Mouse (Mus musculus) spleen, adult 2 months (tissue): ENCODE data around the gene Itpr1. TPM values are rescaled to one million over a fixed set of nuclear protein-coding genes. Genes with fewer than 3 reads are reported as not detected.
A peak's percentile ranks its signal among the peaks of the same experiment; 100 is the strongest.

Source experiments
- DNase-seq, 2 experiments: peaks; one replicate each; pipeline versions ENCODE4 v3.0.0 to v3.0.0-alpha.2; 2012 to 2021; ENCODE audit warnings: low spot score in 2 of 2, low read depth in 1 of 2
- H3K27ac ChIP-seq: fragments of 200-500 bp; 2 replicates; pipeline ENCODE4 v1.5.1; 2012; ENCODE audit warnings: low read length, inconsistent platforms; ENCODE audit not compliant: insufficient read depth
- H3K27me3 ChIP-seq: fragments of 200-500 bp; 2 replicates; pipeline ENCODE4 v1.6.1; 2012; ENCODE audit warnings: mild to moderate bottlenecking, moderate library complexity, low read length, inconsistent platforms; ENCODE audit not compliant: control insufficient read depth, insufficient read depth
- H3K36me3 ChIP-seq: fragments of 200-500 bp; 2 replicates; pipeline ENCODE4 v1.6.1; 2012; ENCODE audit warnings: mild to moderate bottlenecking, low read length, inconsistent platforms; ENCODE audit not compliant: control insufficient read depth, insufficient read depth
- H3K4me1 ChIP-seq: fragments of 200-500 bp; 2 replicates; pipeline ENCODE4 v1.6.1; 2011; ENCODE audit warnings: inconsistent platforms; ENCODE audit not compliant: control insufficient read depth, insufficient read depth, insufficient read length
- H3K4me3 ChIP-seq: fragments of 200-500 bp; 2 replicates; pipeline ENCODE4 v1.5.1; 2011; ENCODE audit warnings: mild to moderate bottlenecking, inconsistent platforms; ENCODE audit not compliant: insufficient read depth, insufficient read length; ENCODE audit errors: extremely low read depth
- CTCF ChIP-seq: fragments of 200-500 bp; IDR thresholded peaks from 2 replicates; pipeline ENCODE4 v1.5.1; 2011; ENCODE audit warnings: mild to moderate bottlenecking, inconsistent platforms; ENCODE audit not compliant: insufficient read depth, insufficient read length, insufficient replicate concordance; ENCODE audit errors: extremely low read depth
- POLR2A ChIP-seq: fragments of 200-500 bp; IDR thresholded peaks from 2 replicates; pipeline ENCODE4 v1.6.1; 2011; ENCODE audit warnings: low read depth, low read length, inconsistent platforms
- WGBS: fragments of 180-500 bp; shearing (Covaris S2); methylation state at CpG from one replicate; pipeline ENCODE4 v1.1.7; 2018; 5-methylcytosine and 5-hydroxymethylcytosine counted together
- polyA plus RNA-seq: library from polyadenylated mRNA; depleted of rRNA; stranded (reverse); fragments of >200 nt; gene quantifications from 2 replicates; pipeline ENCODE4 v1.2.3, GENCODE M21; 2012

Itpr1 gene
- polyA plus RNA-seq, 1 experiment: 17.9 TPM

DNA sequence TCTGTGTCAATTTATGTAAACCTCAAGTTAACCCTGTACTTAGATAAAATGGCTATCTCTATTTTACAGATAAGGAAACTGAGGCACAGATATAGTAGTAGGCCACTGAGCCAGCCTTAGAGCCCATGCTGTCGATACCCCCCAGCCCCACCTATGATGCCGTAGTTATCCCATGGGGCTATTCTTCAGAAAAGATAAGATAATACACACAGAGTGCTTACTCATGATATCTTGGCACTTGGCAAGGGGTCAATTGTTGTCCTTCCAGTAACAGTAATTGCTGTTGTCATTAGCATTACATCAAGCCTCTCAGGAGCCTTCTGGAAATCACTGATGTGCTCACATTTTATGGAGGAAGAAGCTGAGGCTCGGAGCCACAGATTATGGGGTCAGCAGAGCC lies 259.9 kb downstream of the Itpr1 start:
- no peak for DNase-seq
- H3K4me3 ChIP-seq: no peak overlapping the region
- peaks cover 6% of the 10 kb centered on the region for H3K36me3 ChIP-seq
- peaks cover 10% of the 10 kb centered on the region; the same call in 1 of the 2 replicates for H3K4me1 ChIP-seq
- WGBS: 88% methylated on average over 3 of the region's 3 CpGs
- H3K27me3 ChIP-seq: no peaks in the 10 kb centered on the region
- H3K27ac ChIP-seq: no peak overlapping the region
- no peak for TF ChIP-seq CTCF
- no peak for TF ChIP-seq POLR2A

DNA sequence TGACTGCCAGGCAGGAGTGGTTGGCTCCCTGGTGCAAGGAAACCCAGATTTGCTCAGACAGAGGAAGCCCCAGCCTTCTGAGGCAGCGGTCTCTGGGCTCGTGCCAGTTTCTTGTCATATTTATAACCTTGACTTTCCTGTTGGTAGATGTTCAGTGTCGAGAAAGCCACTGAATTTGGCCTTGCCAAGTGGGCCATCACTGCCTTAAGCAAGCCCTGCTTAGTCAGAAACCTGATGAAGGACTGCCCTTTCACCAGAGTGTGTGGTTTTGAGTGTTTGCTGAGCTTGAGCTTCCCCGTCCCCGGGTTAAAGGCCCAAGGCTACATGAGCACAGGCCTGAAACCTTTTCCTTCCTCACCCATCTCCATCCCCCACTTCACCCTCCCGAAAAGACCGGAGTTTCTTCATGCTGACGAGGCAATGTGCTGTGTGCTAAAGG lies 263.9 kb downstream of the Itpr1 start:
- H3K36me3 ChIP-seq: peaks cover 14% of the 10 kb centered on the region
- H3K4me1 ChIP-seq: no peaks in the 10 kb centered on the region; the same call in 1 of the 2 replicates
- no peak overlapping the region for H3K4me3 ChIP-seq
- H3K27ac ChIP-seq: peak overlapping the region; percentile 46
- peak in 1 of 2 experiments; percentile 9 for DNase-seq
- 24% methylated on average over 8 of the region's 8 CpGs for WGBS
- TF ChIP-seq CTCF: no peak
- TF ChIP-seq POLR2A: no peak
- H3K27me3 ChIP-seq: no peaks in the 10 kb centered on the region

DNA sequence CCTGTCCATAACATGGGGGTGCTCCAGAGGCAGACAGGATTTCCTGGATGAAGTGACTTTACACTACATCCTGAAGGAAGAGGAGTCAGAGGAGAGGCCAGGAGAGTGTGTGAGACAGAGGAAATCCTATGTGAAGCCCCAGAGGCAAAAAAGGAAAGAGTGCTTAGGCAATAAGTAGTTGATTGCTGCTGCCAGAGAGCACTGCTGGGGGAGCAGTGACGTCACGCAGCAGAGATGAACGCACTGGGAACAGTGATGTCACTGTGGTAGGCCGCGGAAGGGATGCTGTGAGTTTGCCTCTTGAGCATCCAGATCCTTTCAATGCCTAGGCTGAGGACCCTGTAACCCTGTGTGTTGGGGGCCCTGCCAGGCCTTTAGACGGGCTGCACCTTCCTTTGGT lies 264.7 kb downstream of the Itpr1 start:
- WGBS: 79% methylated on average over 6 of the region's 6 CpGs

DNA sequence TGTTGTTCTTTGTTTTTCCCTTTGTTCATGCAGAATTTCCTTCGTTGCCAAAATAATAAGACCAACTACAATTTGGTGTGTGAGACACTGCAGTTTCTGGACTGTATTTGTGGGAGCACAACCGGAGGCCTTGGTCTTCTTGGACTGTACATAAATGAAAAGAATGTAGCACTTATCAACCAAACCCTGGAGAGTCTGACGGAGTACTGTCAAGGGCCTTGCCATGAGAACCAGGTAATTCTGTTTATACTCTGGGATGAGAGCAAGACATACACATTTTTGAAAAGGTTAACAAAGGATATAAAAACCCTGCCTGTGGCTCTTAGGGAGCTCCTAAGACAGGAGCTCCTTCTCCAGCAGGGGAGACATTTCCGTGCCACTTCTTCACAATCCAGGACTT lies 268.3 kb downstream of the Itpr1 start:
- H3K4me1 ChIP-seq: no peaks in the 10 kb centered on the region; the same call in 1 of the 2 replicates
- no peak overlapping the region for H3K4me3 ChIP-seq
- H3K27ac ChIP-seq: no peak overlapping the region
- no peak for TF ChIP-seq POLR2A
- TF ChIP-seq CTCF: no peak
- 94% methylated on average over 4 of the region's 4 CpGs for WGBS
- H3K27me3 ChIP-seq: no peaks in the 10 kb centered on the region
- H3K36me3 ChIP-seq: peaks cover 21% of the 10 kb centered on the region
- DNase-seq: no peak

More for the DNA sequence above, 264.7 kb downstream of the Itpr1 start:
- no peak for DNase-seq
- H3K27me3 ChIP-seq: no peaks in the 10 kb centered on the region
- no peaks in the 10 kb centered on the region; the same call in 1 of the 2 replicates for H3K4me1 ChIP-seq
- 0 out of 2 replicates have a peak overlapping the region, but pooled peaks have one; percentile 46 for H3K27ac ChIP-seq
- TF ChIP-seq CTCF: no peak
- no peak for TF ChIP-seq POLR2A
- no peak overlapping the region for H3K4me3 ChIP-seq
- peaks cover 19% of the 10 kb centered on the region for H3K36me3 ChIP-seq

DNA sequence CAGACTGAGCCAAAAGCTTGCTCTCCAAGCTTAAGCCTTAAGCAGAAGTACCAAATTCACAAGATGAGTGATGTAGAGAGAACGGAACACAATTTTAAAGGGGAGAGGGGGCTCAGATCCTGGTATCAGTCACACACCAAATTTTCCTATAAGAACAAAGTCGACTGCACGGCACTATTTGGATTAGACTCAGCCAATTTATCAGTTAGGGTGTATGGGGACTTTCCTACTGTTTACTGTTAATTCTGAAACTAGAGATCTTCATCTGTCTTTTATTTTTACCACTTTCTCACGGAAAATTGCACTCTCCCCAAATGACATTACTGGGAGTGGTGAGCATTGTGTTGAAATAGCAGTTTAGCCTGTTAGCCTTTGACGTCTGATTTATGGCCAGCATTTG lies 269.6 kb downstream of the Itpr1 start:
- H3K27ac ChIP-seq: no peak overlapping the region
- H3K4me1 ChIP-seq: no peaks in the 10 kb centered on the region
- WGBS: 88% methylated on average over 5 of the region's 5 CpGs
- H3K4me3 ChIP-seq: no peak overlapping the region
- no peaks in the 10 kb centered on the region for H3K27me3 ChIP-seq
- no peak for DNase-seq
- H3K36me3 ChIP-seq: peaks cover 24% of the 10 kb centered on the region
- no peak for TF ChIP-seq CTCF
- TF ChIP-seq POLR2A: no peak

DNA sequence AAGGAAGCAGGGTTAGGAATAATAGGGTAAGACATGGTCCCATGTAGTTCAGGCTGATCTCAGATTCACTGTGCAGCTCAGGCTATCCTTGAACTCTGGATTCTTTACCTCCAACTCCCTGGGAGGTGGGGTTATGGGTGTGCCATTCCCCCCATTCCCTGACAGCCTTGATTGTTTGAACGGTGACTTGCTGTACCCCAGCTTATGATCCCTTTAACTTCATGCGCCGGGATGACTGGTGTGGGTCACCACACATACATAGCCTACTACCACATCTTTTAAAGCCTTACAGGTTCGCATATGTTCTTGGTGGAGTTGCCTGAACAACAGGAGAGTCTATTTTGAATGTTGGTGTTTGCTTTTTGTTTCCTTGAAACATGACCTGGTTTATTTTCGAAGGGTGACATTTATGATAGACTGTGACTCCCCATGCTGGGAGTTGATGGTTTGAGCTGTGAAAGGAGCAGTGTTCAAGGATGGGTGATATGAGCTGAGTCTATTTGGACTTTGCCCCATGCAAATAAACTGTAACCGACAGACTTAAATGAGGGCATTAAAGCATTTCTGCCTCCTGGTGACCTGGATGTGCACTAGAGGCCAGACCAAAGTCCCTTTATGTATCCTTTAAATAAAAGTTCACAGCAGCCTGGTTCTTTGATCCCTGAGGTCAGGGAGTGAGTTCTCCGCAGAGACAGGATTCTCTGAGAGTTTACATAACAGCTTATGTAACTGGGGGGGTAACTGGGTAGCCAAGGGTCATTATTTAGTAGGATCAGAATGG lies 273.5 kb downstream of the Itpr1 start:
- H3K27me3 ChIP-seq: no peaks in the 10 kb centered on the region
- TF ChIP-seq POLR2A (no peak), CTCF (no peak)
- DNase-seq: no peak
- H3K4me3 ChIP-seq: no peak overlapping the region
- WGBS: 95% methylated on average over 7 of the region's 7 CpGs
- peaks cover 38% of the 10 kb centered on the region for H3K36me3 ChIP-seq
- H3K4me1 ChIP-seq: no peaks in the 10 kb centered on the region
- no peak overlapping the region for H3K27ac ChIP-seq

DNA sequence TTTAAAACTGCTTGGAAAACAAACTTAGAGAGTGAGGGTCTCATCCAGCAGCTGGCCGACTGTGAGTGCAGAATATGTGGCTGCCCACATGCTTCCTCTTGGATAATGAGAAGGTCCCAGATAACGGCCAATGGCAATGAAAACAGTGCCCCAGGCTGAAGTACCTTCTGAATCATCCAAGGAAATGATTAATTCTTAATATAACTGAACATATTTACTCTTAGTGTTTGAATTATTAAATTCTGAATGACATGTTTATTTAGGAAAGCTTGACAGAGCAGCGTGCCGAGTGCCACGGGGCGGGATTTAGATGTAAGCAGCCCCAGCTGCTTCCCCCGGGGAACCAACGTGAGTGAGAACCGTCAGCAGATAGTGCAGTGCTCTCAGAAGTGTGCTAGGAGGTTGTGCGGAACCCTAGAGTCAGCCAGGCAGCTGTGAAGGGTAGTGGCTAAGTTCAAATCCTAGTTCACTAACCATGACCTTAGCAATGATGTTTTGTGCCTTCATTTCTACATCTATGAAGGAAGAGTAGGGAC lies 274.5 kb downstream of the Itpr1 start:
- H3K4me3 ChIP-seq: no peak overlapping the region
- H3K4me1 ChIP-seq: no peaks in the 10 kb centered on the region
- H3K27me3 ChIP-seq: no peaks in the 10 kb centered on the region
- peaks cover 33% of the 10 kb centered on the region for H3K36me3 ChIP-seq
- TF ChIP-seq POLR2A (no peak), CTCF (no peak)
- WGBS: 91% methylated on average over 10 of the region's 10 CpGs
- DNase-seq: no peak
- no peak overlapping the region for H3K27ac ChIP-seq
